Mouse (Mus musculus) embryonic fibroblast, embryonic 13.5 days (primary cell): ENCODE results near the gene Trip12.

Experiments used
- CTCF ChIP-seq: IDR thresholded peaks from 2 replicates; pipeline ENCODE4 v1.5.1; 2011; ENCODE audit warnings: mild to moderate bottlenecking, control low read depth, low read length, moderate library complexity, borderline replicate concordance; ENCODE audit not compliant: insufficient read depth
- POLR2A ChIP-seq: IDR thresholded peaks from 2 replicates; pipeline ENCODE4 v1.6.1; 2011; ENCODE audit warnings: low read depth, mild to moderate bottlenecking, control low read depth, low read length, moderate library complexity

DNA sequence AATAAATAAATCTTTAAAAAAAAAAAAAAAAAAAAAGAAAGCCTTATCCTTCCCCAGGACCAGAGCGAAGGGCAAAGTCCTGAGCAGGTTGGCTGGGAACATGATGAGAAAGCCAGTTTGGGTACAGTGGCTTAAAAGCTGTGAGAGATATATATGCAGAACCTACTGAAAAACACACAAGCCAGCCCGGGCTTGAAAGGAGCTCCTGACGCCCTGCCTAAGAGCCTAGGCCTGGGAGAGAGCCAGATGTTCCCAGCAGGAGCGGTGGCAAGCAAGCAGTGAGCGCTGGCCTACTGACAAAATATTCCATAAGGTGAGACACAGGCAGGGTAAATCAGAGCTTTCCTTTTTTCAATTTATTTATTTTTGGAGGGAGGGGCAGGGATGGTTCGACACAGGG lies 25.9 kb upstream of the Trip12 start:
- TF ChIP-seq POLR2A, result no peak
- no peak for TF ChIP-seq CTCF
